Mouse (Mus musculus) spleen, postnatal 10 days (tissue): ENCODE data around the gene Trpd52l3.
"Not testable (repeated sequence)": the region's sequence is repeated elsewhere in the genome, so short reads cannot be mapped to it uniquely, and the experiment has no call there.

Experiments used
- DNase-seq, 2 experiments: peaks; one replicate each; pipeline ENCODE4 v3.0.0; 2021 to 2022; ENCODE audit warnings: low spot score in 2 of 2

The Trpd52l3 gene

DNA sequence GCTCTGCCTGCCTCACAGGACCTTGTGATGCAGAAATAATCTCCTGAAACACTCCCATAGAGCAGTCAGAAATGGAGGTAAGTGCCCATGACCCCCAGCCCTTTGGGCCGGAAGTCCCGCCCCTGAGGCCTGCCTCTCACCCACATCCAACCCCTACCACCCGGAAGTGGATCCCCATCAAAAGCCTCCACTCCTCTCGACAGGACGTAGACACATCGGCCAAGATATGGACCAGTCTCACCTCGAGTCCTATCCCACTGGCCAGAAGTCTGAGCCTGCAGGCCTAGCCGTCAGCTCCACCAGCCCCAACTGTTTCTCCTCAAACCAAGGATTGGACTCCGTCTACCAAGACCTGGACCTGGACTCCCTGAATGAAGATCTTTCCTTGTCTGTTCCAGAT is at the start of gene Trpd52l3:
TSS of gene Trpd52l3 (plus strand) at position 170 of the 400 bp plus-strand sequence.
- no peak for DNase-seq

- no peak for DNase-seq
Observed at GRCm38 (mm10) chr19:29953833-29954232, 49.8 kb upstream of the Trpd52l3 start.

DNA sequence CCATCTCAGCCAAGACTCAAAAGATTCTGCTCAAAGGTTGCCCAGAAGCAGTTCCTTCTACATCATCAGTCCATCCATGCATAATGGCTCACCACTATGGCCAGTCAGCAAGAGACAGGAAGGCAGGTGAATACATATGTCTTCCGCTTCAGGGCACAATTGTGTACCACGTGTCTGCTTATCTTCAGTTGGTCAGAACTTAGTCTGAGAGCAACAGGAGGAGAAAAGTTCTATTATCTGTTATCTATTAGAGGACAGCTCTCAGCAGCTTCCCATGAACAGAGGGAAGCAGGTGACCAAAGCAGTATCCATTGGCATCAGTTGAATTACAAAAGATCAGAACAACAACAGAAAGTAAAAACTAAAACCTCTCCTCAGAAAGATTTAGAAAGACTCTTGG is 48.1 kb upstream of the Trpd52l3 start:
- DNase-seq, result no peak

GRCm38 (mm10) chr19:29960906-29961305 is 42.7 kb upstream of the Trpd52l3 start:
- DNase-seq, result no peak

DNA sequence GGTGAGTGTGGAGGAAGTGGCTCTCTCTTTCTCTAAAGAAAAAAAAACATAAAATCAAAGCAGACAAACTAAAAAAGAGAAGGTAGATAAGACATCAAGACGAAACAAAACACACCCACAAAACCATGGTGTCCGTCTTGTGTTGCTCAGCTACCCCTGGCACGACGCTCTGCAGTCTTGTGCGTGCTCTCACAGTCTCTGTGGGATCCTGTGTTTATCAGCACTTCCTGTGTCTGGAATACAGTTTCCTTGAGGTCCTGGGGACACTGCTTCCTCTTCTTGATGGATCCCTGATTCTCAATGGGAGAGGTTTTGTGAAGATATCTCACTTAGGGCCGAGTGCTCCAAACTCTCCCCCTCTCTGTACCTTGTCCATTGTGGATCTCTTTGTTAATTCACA is 41.7 kb upstream of the Trpd52l3 start:
- DNase-seq, result no peak

GRCm38 (mm10) chr19:29963598-29964092 is 39.9 kb upstream of the Trpd52l3 start:
- DNase-seq, result no peak

DNA sequence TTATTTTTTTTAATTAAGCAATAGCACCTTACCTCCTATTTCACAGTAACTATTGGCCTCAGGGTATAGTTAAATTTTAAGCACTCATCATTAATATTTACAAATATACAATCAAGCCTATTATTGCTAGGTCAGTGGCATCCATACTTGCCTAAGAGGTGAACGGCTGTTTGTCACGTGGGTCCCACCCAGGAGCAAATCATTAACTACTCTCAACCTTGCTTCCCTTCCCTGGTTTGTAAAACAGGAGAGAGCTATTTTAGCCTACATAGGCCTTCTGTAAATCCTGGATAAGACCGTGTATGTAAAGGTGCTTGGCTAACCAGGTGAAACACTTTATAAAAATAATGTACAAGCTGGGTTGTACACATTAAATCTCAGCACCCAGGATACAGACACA is 35.6 kb upstream of the Trpd52l3 start:
- no peak for DNase-seq

GRCm38 (mm10) chr19:29973396-29973795 is 30.2 kb upstream of the Trpd52l3 start:
- no peak for DNase-seq

DNA sequence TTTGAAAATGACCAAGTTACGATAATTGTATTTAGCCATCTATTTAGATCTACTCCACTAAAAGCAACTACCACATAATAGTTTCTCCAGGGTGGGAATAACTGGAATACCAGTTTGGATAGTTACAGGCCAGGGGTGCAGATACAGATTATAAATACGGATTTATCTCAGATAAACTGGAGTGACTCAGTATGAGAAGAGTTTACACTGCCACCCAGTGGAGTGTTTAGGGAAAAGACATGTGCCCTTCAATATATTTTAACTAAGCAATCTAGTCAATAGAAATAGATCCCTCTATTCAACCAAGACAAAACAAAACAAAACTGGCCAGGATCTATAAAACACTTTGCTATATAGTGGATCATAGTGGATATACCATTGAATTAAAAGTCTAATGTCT is 24.7 kb upstream of the Trpd52l3 start:
- no peak for DNase-seq

DNA sequence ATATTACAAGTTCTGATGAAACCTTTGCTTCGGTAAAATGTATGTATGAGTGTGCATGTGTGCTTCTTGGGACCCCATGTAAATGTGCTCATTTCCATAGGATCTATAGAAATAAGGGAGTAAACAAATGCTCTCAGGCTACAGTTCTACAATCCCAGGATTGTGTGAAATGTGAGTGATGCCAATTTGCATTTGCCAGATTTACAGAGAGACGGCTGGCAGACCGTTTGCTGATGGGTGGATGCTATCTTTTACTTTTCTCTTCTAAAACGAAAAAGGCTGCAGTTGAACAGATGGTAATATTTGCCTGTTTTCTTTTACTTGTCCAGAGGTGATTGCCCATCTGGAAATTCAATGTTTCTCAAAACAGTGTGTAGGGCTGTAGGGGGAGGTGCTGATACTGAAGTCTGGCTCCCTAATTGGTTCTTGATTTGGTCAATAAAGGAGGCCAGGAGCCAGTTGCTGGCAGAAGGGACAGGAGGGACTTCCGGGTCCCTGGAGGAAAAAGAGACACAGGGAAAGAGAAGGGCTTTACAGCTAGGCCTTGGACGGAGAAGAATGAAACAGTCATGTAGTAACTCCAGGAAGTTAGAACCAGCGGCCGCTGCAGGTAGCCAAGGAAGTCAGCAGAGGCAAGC is 24.0 kb upstream of the Trpd52l3 start:
- no peak for DNase-seq

DNA sequence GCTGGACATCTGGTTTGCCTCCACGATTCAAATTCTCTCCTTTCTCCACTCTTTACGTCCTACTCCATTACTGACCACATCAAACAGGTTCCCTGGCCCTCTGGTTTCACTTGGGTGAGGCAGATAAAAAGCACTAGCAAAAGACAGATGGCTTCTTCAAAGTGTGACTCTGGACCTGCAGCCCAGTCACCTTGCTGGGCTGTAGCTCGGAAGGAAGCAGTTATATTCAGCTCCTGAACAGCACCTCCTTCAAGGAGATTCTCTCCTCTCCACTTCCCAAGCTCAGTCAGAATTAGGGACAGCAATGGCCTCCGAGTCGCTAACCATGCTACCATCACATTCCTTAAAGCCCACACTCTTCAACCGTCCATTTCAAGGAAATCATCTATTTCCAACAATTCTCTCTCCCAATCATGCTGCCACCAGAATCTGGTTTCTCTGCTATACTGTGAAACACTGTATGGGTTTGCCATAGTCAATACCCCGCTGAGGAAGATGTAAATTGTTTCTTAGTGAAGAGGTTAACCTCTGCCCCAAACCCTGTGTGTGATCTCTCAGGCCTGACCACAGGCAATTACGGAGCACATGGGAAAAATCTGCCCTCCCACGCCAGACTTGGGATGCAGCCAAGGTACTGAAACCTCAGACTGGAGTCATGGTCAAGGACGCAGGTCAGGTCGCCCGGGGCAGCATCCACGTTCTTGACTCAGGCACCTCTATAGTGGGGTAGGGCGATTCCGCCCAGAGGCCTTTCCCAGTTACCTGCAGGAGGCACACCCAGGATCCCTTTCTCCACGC is 19.2 kb upstream of the Trpd52l3 start:
- no peak for DNase-seq

DNA sequence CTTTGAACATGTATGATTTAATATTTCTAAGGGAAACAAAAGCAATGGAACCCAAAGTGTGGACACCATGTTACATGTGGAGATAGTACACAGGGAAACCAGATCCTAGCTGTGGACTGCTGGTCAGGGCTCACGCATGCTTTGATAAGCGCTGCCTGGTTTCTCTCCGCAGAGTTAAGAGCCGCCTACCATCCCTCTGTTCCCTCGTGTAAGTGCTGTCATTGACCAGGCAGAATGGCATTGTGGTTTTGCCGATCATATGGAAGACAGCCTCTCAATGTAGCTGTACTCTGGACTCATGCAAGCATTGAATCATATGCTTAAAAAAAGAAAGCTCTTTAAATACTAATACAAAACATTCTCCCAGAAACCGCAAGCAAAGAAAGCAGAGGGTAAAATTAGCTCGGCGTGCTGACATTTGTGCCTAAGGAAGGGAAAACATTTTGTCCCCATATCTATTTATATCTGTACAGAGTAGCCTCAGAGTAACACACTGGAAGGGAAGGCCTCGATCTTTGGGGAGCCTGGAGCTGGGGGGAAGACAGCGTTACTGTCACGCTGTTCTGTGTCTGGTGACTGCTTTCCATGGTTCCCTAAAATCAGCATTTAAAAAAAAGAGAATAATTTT is 17.0 kb upstream of the Trpd52l3 start:
- DNase-seq, result no peak

- DNase-seq, result no peak
Observed at GRCm38 (mm10) chr19:30000406-30001365, 2.9 kb upstream of the Trpd52l3 start.

- DNase-seq, result no peak
Observed at GRCm38 (mm10) chr19:30001550-30001949, 2.0 kb upstream of the Trpd52l3 start.

GRCm38 (mm10) chr19:30006371-30006770 is 2.8 kb downstream of the Trpd52l3 start:
- no peak for DNase-seq

- DNase-seq, result no peak
Observed at GRCm38 (mm10) chr19:30010520-30011296, 7.1 kb downstream of the Trpd52l3 start.

- DNase-seq, result no peak
Observed at GRCm38 (mm10) chr19:30014331-30014730, 10.7 kb downstream of the Trpd52l3 start.

DNA sequence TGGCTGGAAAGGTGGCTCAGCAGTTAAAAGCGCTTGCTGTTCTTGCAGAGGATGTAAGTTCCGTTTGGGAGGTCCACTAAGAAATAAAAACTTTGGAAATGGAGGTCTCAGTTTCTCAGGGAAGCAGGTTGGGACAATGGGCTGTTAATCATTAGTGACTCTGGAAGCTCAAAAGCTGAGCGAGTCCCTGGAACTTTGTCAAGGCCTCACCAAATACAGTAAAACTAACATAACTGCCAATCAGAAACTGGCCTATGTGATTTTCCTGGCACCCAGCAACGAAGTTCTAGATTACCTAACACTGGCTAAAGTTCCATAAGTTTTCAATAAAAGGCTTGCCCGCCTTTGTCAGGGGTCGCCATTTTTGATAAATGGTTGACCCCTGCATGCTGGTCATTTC is 12.6 kb downstream of the Trpd52l3 start:
- no peak for DNase-seq

GRCm38 (mm10) chr19:30023419-30023818 is 19.8 kb downstream of the Trpd52l3 start:
- DNase-seq, result not testable (repeated sequence)

GRCm38 (mm10) chr19:30029002-30029710 is 25.6 kb downstream of the Trpd52l3 start:
- no peak for DNase-seq
